Mouse (Mus musculus): ENCODE measurements at regions not wholly inside any gene's neighbourhood (a gene's known extent, or its start where the extent isn't known, plus 50 kb on each side); places are given as distances from the start of the nearest gene placed in this dataset.
A peak's percentile ranks its signal among the peaks of the same experiment; 100 is the strongest.

DNA sequence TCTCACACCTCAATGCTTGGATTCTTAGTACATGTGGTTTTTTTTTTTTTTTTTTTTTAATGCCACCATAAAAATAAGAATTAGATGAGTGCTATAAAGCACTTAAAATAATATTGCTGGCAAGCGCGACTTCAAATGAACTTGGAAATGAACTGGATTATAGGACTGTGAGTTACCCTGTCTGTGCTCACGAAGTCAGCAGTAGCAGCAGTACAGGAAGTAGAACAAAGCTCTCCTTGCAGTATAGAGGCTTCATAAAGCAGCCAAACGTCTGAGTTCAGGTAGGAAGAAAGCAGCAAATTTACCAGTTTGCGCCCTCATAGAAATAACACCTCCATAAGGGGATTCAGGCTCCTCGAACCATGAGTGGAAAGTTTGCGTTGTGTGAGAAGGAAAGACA is 115.6 kb upstream of the Fat1 start:
- Histone ChIP-seq H3K36me3 (replicated peaks; ENCODE audit: control insufficient read depth, insufficient read depth, low read length) (no peaks in the 10 kb centered on the region), H3K9me3 (replicated peaks; ENCODE audit: control insufficient read depth, low read length) (peaks cover 10% of the 10 kb centered on the region; the same call in 1 of the 2 replicates), H3K4me2 (ENCODE audit: low read depth, low read length) (no peak overlapping the region), H3K4me1 (ENCODE audit: control insufficient read depth, insufficient read depth) (no peaks in the 10 kb centered on the region), H3K9ac (replicated peaks; ENCODE audit: low read depth, low read length) (no peak overlapping the region), H3K27ac (ENCODE audit: low read depth) (no peak overlapping the region), H3K27me3 (ENCODE audit: control insufficient read depth, insufficient read depth, low read length) (no peaks in the 10 kb centered on the region), H3K4me3 (ENCODE audit: low read depth, low read length) (no peak overlapping the region)
- no peak for ATAC-seq (ENCODE audit: insufficient read depth, low read depth)
- WGBS: 86% methylated on average over 7 of the region's 7 CpGs
- no peak for DNase-seq (ENCODE audit: low spot score)
- no peak for TF ChIP-seq EP300 (IDR thresholded peaks at IDR 0.05; ENCODE audit: low read depth)
- no peak for TF ChIP-seq CTCF (IDR thresholded peaks at IDR 0.05; ENCODE audit: low read depth)

DNA sequence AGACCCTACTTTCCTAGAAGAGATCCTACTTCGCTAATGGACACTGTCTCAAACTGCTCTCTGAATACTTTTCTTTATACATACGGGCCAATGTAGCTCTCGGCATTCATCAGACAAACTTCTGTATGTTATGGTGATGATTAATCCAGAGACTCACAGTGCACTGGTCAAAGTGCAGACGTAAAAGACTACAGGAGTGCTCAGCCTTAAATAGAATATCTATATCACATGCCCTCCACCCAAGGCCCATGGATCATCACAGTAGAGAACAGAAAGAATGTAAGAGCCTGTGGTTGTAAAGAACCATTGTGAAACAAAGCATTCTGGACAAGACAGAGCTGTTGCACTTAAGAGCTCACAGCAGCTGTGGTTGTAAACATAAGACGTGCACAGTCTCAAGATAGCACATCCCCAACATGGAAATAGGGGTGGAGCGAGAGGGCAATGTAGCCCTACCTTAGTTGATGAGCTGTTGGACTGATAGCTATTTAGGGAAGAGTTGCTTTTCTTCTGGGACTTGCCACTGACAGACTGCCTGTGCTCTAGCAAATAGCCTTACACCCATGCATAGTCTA is 110.0 kb upstream of the Fat1 start:
- no peak for DNase-seq (ENCODE audit: low spot score)
- H3K27ac ChIP-seq (ENCODE audit: low read depth): no peak overlapping the region
- H3K4me3 ChIP-seq (ENCODE audit: low read depth, low read length): no peak overlapping the region
- TF ChIP-seq CTCF (IDR thresholded peaks at IDR 0.05; ENCODE audit: low read depth): no peak
- TF ChIP-seq EP300 (IDR thresholded peaks at IDR 0.05; ENCODE audit: low read depth): no peak
- no peak overlapping the region for H3K9ac ChIP-seq (replicated peaks; ENCODE audit: low read depth, low read length)
- WGBS: 53% methylated on average over 6 of the region's 6 CpGs
- ATAC-seq (ENCODE audit: insufficient read depth, low read depth): no peak
- H3K36me3 ChIP-seq (replicated peaks; ENCODE audit: control insufficient read depth, insufficient read depth, low read length): no peaks in the 10 kb centered on the region
- H3K4me1 ChIP-seq (ENCODE audit: control insufficient read depth, insufficient read depth): no peaks in the 10 kb centered on the region
- H3K9me3 ChIP-seq (replicated peaks; ENCODE audit: control insufficient read depth, low read length): peaks cover 10% of the 10 kb centered on the region; the same call in 1 of the 2 replicates
- no peaks in the 10 kb centered on the region for H3K27me3 ChIP-seq (ENCODE audit: control insufficient read depth, insufficient read depth, low read length)
- no peak overlapping the region for H3K4me2 ChIP-seq (ENCODE audit: low read depth, low read length)

DNA sequence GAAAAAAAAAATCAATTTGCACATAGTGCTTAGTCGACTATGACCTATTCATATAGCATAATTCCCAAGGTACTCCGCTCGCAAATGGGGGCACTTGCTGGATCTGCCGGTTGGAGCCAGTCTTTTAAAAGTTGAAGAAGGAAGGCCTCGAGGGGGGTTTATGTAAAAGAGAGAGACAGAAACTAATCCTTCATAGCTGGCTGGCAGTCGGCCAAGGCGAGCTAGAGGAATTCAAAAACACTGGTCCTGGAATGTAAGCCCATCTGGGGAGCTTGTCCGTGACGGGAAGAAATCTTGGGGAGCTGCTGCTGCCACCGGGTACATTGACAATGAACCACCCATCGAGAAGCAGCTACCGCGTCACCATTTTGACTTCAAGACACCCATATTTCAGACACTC is 108.3 kb upstream of the Fat1 start:
- H3K9ac ChIP-seq (replicated peaks; ENCODE audit: low read depth, low read length): no peak overlapping the region; the same call in 1 of the 2 replicates
- H3K4me3 ChIP-seq (ENCODE audit: low read depth, low read length): peak overlapping the region; percentile 21; the same call in 1 of the 2 replicates
- TF ChIP-seq CTCF (IDR thresholded peaks at IDR 0.05; ENCODE audit: low read depth) (no peak), EP300 (IDR thresholded peaks at IDR 0.05; ENCODE audit: low read depth) (no peak)
- ATAC-seq (ENCODE audit: insufficient read depth, low read depth) (no peak), DNase-seq (ENCODE audit: low spot score) (peak; percentile 64)
- H3K4me2 ChIP-seq (ENCODE audit: low read depth, low read length): peak overlapping the region; percentile 47
- no peaks in the 10 kb centered on the region for H3K36me3 ChIP-seq (replicated peaks; ENCODE audit: control insufficient read depth, insufficient read depth, low read length)
- 20% methylated on average over 13 of the region's 13 CpGs for WGBS
- no peaks in the 10 kb centered on the region for H3K27me3 ChIP-seq (ENCODE audit: control insufficient read depth, insufficient read depth, low read length)
- no peaks in the 10 kb centered on the region for H3K4me1 ChIP-seq (ENCODE audit: control insufficient read depth, insufficient read depth)
- no peak overlapping the region for H3K27ac ChIP-seq (ENCODE audit: low read depth)
- peaks cover 10% of the 10 kb centered on the region; the same call in 1 of the 2 replicates for H3K9me3 ChIP-seq (replicated peaks; ENCODE audit: control insufficient read depth, low read length)

DNA sequence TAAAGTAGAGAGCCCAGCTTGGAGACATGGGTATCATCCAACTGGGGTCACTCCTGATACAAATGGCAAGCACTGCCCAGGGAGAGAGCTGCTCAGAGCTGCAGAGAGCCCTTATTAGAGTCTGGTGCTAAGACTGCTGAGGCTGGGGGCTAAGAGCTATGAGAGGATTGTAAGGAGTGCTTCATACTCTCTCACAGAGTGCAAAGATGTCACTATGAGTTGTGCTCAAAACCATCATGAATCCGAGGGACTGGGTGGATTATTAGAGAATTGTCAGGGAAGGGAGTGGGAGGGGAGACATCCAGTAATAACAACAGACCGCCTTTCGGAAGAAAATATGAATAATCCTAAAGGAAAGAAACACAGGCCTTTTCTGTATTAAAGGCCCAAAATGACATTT is 107.2 kb upstream of the Fat1 start:
- 97% methylated on average over 3 of the region's 3 CpGs for WGBS
- DNase-seq (ENCODE audit: low spot score): no peak
- Histone ChIP-seq H3K9me3 (replicated peaks; ENCODE audit: control insufficient read depth, low read length) (peaks cover 9% of the 10 kb centered on the region; the same call in 1 of the 2 replicates), H3K36me3 (replicated peaks; ENCODE audit: control insufficient read depth, insufficient read depth, low read length) (no peaks in the 10 kb centered on the region), H3K9ac (replicated peaks; ENCODE audit: low read depth, low read length) (no peak overlapping the region), H3K27me3 (ENCODE audit: control insufficient read depth, insufficient read depth, low read length) (no peaks in the 10 kb centered on the region), H3K27ac (ENCODE audit: low read depth) (no peak overlapping the region), H3K4me2 (ENCODE audit: low read depth, low read length) (no peak overlapping the region), H3K4me3 (ENCODE audit: low read depth, low read length) (no peak overlapping the region), H3K4me1 (ENCODE audit: control insufficient read depth, insufficient read depth) (no peaks in the 10 kb centered on the region)
- no peak for ATAC-seq (ENCODE audit: insufficient read depth, low read depth)
- TF ChIP-seq CTCF (IDR thresholded peaks at IDR 0.05; ENCODE audit: low read depth) (no peak), EP300 (IDR thresholded peaks at IDR 0.05; ENCODE audit: low read depth) (no peak)

DNA sequence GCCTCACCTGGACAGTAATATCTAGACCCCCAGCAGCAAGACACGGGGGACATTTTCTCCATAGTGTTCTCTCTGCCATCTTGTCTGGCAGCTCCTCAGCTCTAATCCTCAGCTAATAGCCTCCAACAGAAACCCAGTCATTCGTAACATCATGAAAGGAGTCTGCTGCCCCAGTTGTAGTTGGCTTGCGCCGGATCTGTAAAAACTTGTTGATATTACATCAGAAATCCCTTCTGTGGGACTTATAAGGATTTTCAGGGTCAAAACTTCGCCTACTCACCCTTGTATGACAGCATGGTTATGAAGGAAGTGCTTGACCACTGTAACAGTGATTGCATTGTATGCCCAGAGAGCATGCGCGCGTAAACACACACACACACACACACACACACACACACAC is 96.8 kb upstream of the Fat1 start:
- Histone ChIP-seq H3K4me1 (ENCODE audit: control insufficient read depth, insufficient read depth) (no peaks in the 10 kb centered on the region), H3K4me3 (ENCODE audit: low read depth, low read length) (no peak overlapping the region), H3K27me3 (ENCODE audit: control insufficient read depth, insufficient read depth, low read length) (no peaks in the 10 kb centered on the region), H3K9ac (replicated peaks; ENCODE audit: low read depth, low read length) (no peak overlapping the region), H3K9me3 (replicated peaks; ENCODE audit: control insufficient read depth, low read length) (0 out of 2 replicates have a peak, but pooled peaks cover 2% of the 10 kb centered on the region), H3K36me3 (replicated peaks; ENCODE audit: control insufficient read depth, insufficient read depth, low read length) (no peaks in the 10 kb centered on the region), H3K27ac (ENCODE audit: low read depth) (no peak overlapping the region), H3K4me2 (ENCODE audit: low read depth, low read length) (no peak overlapping the region)
- no peak for ATAC-seq (ENCODE audit: insufficient read depth, low read depth)
- no peak for TF ChIP-seq EP300 (IDR thresholded peaks at IDR 0.05; ENCODE audit: low read depth)
- no peak for TF ChIP-seq CTCF (IDR thresholded peaks at IDR 0.05; ENCODE audit: low read depth)
- WGBS: 92% methylated on average over 8 of the region's 8 CpGs
- no peak for DNase-seq (ENCODE audit: low spot score)

Measured in heart, postnatal 0 days (tissue).